Mouse (Mus musculus) testis, adult 2 months (tissue): ENCODE measurements around the gene Tmem80. TPM values are rescaled to one million over a fixed set of nuclear protein-coding genes. Genes with fewer than 3 reads are reported as not detected.

Experiments
- H3K27ac ChIP-seq: fragments of 200-500 bp; 2 replicates; pipeline ENCODE4 v1.5.1; 2012; ENCODE audit warnings: low read depth, low read length; ENCODE audit not compliant: control insufficient read depth, insufficient read depth
- H3K27me3 ChIP-seq: fragments of 200-500 bp; 2 replicates; pipeline ENCODE4 v1.6.1; 2012; ENCODE audit warnings: mild to moderate bottlenecking, low read length, moderate library complexity; ENCODE audit not compliant: control insufficient read depth, insufficient read depth
- H3K36me3 ChIP-seq: fragments of 200-500 bp; 2 replicates; pipeline ENCODE4 v1.6.1; 2012; ENCODE audit warnings: mild to moderate bottlenecking, low read length; ENCODE audit not compliant: control insufficient read depth, insufficient read depth
- H3K4me1 ChIP-seq: fragments of 200-500 bp; 2 replicates; pipeline ENCODE4 v1.6.1; 2012; ENCODE audit warnings: low read length; ENCODE audit not compliant: control insufficient read depth, insufficient read depth
- H3K4me3 ChIP-seq: fragments of 200-500 bp; 2 replicates; pipeline ENCODE4 v1.5.1; 2012; ENCODE audit warnings: low read depth, mild to moderate bottlenecking, low read length, moderate library complexity, mixed read lengths; ENCODE audit not compliant: control insufficient read depth
- CTCF ChIP-seq: fragments of 200-500 bp; IDR thresholded peaks from 2 replicates; pipeline ENCODE4 v1.5.1; 2012; ENCODE audit warnings: low read depth, mild to moderate bottlenecking, inconsistent platforms, low read length, moderate library complexity; ENCODE audit not compliant: control insufficient read depth, insufficient read depth, insufficient replicate concordance
- POLR2A ChIP-seq: fragments of 200-500 bp; IDR thresholded peaks from 2 replicates; pipeline ENCODE4 v1.6.1; 2012; ENCODE audit warnings: low read depth, mild to moderate bottlenecking, inconsistent platforms, low read length, moderate library complexity; ENCODE audit not compliant: control insufficient read depth
- polyA plus RNA-seq: library from polyadenylated mRNA; depleted of rRNA; stranded (reverse); fragments of >200 nt; gene quantifications from 2 replicates; pipeline ENCODE4 v1.2.3, GENCODE M21; 2012; rRNA removed

Tmem80 gene
- 42.3 and 44.2 TPM in 2 replicates for polyA plus RNA-seq

- no peaks in the 10 kb centered on the region for H3K36me3 ChIP-seq
- H3K27me3 ChIP-seq = no peaks in the 10 kb centered on the region
- 0 out of 2 replicates have a peak, but pooled peaks have one; percentile 4 for TF ChIP-seq CTCF
- peak; percentile 97 for TF ChIP-seq POLR2A
- H3K4me3 ChIP-seq = peak within 1 kb of the TSS; percentile 95
- peaks cover 8% of the 10 kb centered on the region for H3K4me1 ChIP-seq
- peak within 1 kb of the TSS; percentile 98 for H3K27ac ChIP-seq
Observed at GRCm38 (mm10) chr7:141327469-141328372, at the start of gene Tmem80, which contains the start of gene Deaf1. Tmem80 (plus strand) TSS chr7:141327739. Deaf1 (minus strand) TSS chr7:141327690.

GRCm38 (mm10) chr7:141278766-141279590 lies 48.6 kb upstream of the Tmem80 start, which contains the start of gene Sct:
Sct (minus strand) TSS chr7:141279133.
- H3K27ac ChIP-seq = no peak within 1 kb of the TSS; the same call in 1 of the 2 replicates
- peak within 1 kb of the TSS; percentile 51 for H3K4me3 ChIP-seq
- no peaks in the 10 kb centered on the region for H3K36me3 ChIP-seq
- no peaks in the 10 kb centered on the region for H3K27me3 ChIP-seq
- H3K4me1 ChIP-seq = peaks cover 9% of the 10 kb centered on the region
- TF ChIP-seq POLR2A = no peak
- peak; percentile 31; the same call in 1 of the 2 replicates for TF ChIP-seq CTCF

- H3K4me1 ChIP-seq = peaks cover 9% of the 10 kb centered on the region
- no peak overlapping the region for H3K27ac ChIP-seq
- TF ChIP-seq POLR2A (no peak), CTCF (no peak)
- no peaks in the 10 kb centered on the region for H3K27me3 ChIP-seq
- H3K4me3 ChIP-seq = no peak overlapping the region
- no peaks in the 10 kb centered on the region for H3K36me3 ChIP-seq
Observed at GRCm38 (mm10) chr7:141281442-141281841, 46.1 kb upstream of the Tmem80 start.

GRCm38 (mm10) chr7:141282756-141283155 lies 44.8 kb upstream of the Tmem80 start:
- peaks cover 9% of the 10 kb centered on the region for H3K4me1 ChIP-seq
- H3K4me3 ChIP-seq = no peak overlapping the region
- TF ChIP-seq CTCF (no peak), POLR2A (no peak)
- no peaks in the 10 kb centered on the region for H3K36me3 ChIP-seq
- no peaks in the 10 kb centered on the region for H3K27me3 ChIP-seq
- no peak overlapping the region for H3K27ac ChIP-seq

GRCm38 (mm10) chr7:141288042-141288441 lies 39.5 kb upstream of the Tmem80 start:
- no peaks in the 10 kb centered on the region; the same call in 1 of the 2 replicates for H3K4me1 ChIP-seq
- no peaks in the 10 kb centered on the region for H3K27me3 ChIP-seq
- no peak overlapping the region for H3K4me3 ChIP-seq
- no peak overlapping the region for H3K27ac ChIP-seq
- H3K36me3 ChIP-seq = no peaks in the 10 kb centered on the region
- TF ChIP-seq CTCF (no peak), POLR2A (no peak)

- Histone ChIP-seq H3K36me3 (no peaks in the 10 kb centered on the region), H3K4me3 (peak within 1 kb of the TSS; percentile 84), H3K27ac (peak within 1 kb of the TSS; percentile 67), H3K27me3 (no peaks in the 10 kb centered on the region), H3K4me1 (peaks cover 9% of the 10 kb centered on the region)
- TF ChIP-seq POLR2A = 0 out of 2 replicates have a peak, but pooled peaks have one; percentile 17
- no peak for TF ChIP-seq CTCF
Observed at GRCm38 (mm10) chr7:141291921-141292582, 35.5 kb upstream of the Tmem80 start, which contains the start of gene Drd4. Drd4 (plus strand) TSS chr7:141292006.

GRCm38 (mm10) chr7:141292583-141293388 lies 34.8 kb upstream of the Tmem80 start:
- H3K27ac ChIP-seq = peak overlapping the region; percentile 67
- H3K36me3 ChIP-seq = no peaks in the 10 kb centered on the region
- peaks cover 9% of the 10 kb centered on the region for H3K4me1 ChIP-seq
- TF ChIP-seq CTCF = no peak
- no peak for TF ChIP-seq POLR2A
- H3K4me3 ChIP-seq = peak overlapping the region; percentile 84
- H3K27me3 ChIP-seq = no peaks in the 10 kb centered on the region
